ENCODE assay signal across 8 mouse cellular contexts in the genomic region with DNA sequence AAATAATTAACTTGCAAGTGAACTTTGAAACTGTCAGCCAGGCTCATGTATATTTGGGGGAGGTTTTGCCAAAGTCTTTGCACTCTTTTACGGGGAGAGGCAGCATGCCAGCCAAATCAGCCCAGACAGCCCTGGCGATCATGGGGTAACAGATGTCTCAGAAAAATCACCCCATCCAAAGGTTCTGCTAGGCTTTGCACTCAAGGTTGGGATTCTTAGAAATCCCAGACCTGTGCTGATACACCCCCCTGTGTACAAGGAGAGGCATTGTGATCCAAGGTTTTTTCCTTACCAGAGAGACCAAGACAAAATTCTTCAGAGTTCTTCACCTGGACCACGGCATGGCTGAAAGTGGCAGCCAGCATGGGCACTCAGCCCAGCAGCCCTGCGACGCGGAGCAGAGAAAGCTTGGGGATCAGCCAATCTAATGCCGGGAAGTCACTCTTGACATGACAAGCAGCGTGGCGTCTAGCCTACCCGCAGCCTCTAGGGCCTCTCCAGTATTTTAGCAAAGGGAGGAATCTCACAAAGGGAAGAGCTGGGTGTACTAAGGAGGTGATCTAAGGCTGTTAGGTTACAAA. TPM values are rescaled to one million over a fixed set of nuclear protein-coding genes. Genes with fewer than 3 reads are reported as not detected.
DNase-seq lines count a peak whose midpoint lies in the region; ATAC-seq lines count a peak whose summit lies in the region.

No protein-coding gene starts in this region.

- peak overlapping the region; percentile 34 for H3K4me2 ChIP-seq in heart, embryonic 14.5 days (ENCODE audit: low read length)
- H3K4me2 ChIP-seq in hindbrain, embryonic 16.5 days (ENCODE audit: low read length) = peak overlapping the region; percentile 21

- no peak overlapping the region for H3K27ac ChIP-seq in heart, embryonic 14.5 days (replicated peaks in 1 of 2; ENCODE audit: control insufficient read depth in 1 of 2, insufficient read depth in 1 of 2, low read depth in 2 of 2, low read length in 2 of 2)
- peak overlapping the region; percentile 54; the same call in 1 of the 2 replicates for H3K27ac ChIP-seq in hindbrain, embryonic 16.5 days (ENCODE audit: low read depth, low read length)

- peak; percentile 47; the same call in 1 of the 2 replicates for ATAC-seq in heart, embryonic 14.5 days (ENCODE audit: insufficient number of reproducible peaks, insufficient read depth, low FRiP score, low read depth)
- ATAC-seq in hindbrain, embryonic 16.5 days = peak; percentile 51; the same call in 1 of the 2 replicates
- no peak for ATAC-seq in erythroblast, adult 5-6 weeks (replicated peaks; ENCODE audit: low FRiP score, poor library complexity, severe bottlenecking)
- no peak for ATAC-seq in CD4-positive, CD25-positive, alpha-beta regulatory T cell, adult 4 months

- peaks cover 3 to 13% of the 10 kb centered on the region in 2 experiments; a peak in 3 of 4 replicates for H3K4me1 ChIP-seq in heart, embryonic 14.5 days (ENCODE audit: control insufficient read depth in 2 of 2, insufficient read depth in 2 of 2, low read length in 2 of 2)
- H3K4me1 ChIP-seq in hindbrain, embryonic 16.5 days (ENCODE audit: control insufficient read depth, insufficient read depth, low read depth, low read length) = peaks cover 12% of the 10 kb centered on the region

- 27% methylated on average over 10 of the region's 10 CpGs for WGBS in heart, embryonic 14.5 days
- 35% methylated on average over 10 of the region's 10 CpGs for WGBS in hindbrain, embryonic 16.5 days

- H3K9me3 ChIP-seq in heart, embryonic 14.5 days (ENCODE audit: control insufficient read depth, low read length) = no peaks in the 10 kb centered on the region
- H3K9me3 ChIP-seq in hindbrain, embryonic 16.5 days (ENCODE audit: control insufficient read depth, low read length) = no peaks in the 10 kb centered on the region

- DNase-seq in heart, adult 11 months = no peak
- peak; percentile 4 for DNase-seq in 3T3-L1 (ENCODE audit: low read depth, low spot score)
- peak; percentile 56 for DNase-seq in cerebellum, adult 11-12 months
- no peak for DNase-seq in gastrocnemius, postnatal 14 days

- intact Hi-C loops in gastrocnemius, postnatal 14 days (cut with DNase I; ENCODE audit: low total_unique reads) = no loop called here

- H3K27me3 ChIP-seq in heart, embryonic 14.5 days (ENCODE audit: control insufficient read depth, insufficient read depth, low read length) = no peaks in the 10 kb centered on the region
- H3K27me3 ChIP-seq in hindbrain, embryonic 16.5 days (replicated peaks; ENCODE audit: control insufficient read depth, insufficient read depth, low read length) = no peaks in the 10 kb centered on the region

- no peaks in the 10 kb centered on the region for H3K36me3 ChIP-seq in heart, embryonic 14.5 days (ENCODE audit: control insufficient read depth, insufficient read depth, low read length)
- no peaks in the 10 kb centered on the region for H3K36me3 ChIP-seq in hindbrain, embryonic 16.5 days (ENCODE audit: control insufficient read depth, insufficient read depth, low read length)

- H3K9ac ChIP-seq in heart, embryonic 14.5 days (ENCODE audit: low read length) = 0 out of 2 replicates have a peak overlapping the region, but pooled peaks have one; percentile 0
- no peak overlapping the region; the same call in 1 of the 2 replicates for H3K9ac ChIP-seq in hindbrain, embryonic 16.5 days (ENCODE audit: low read depth, low read length)

- H3K4me3 ChIP-seq in heart, embryonic 14.5 days (ENCODE audit: control insufficient read depth in 1 of 2, insufficient read depth in 1 of 2, low read depth in 1 of 2, low read length in 2 of 2) = no peak overlapping the region
- no peak overlapping the region for H3K4me3 ChIP-seq in hindbrain, embryonic 16.5 days (ENCODE audit: low read length)

RNA-seq across cellular contexts. Expression of a gene that starts 7.5 kb away (rescaled TPM):
- 25.5 and 28.1 TPM in 2 replicates for polyA plus RNA-seq in heart, embryonic 14.5 days (2014; fragmentation: Nextera tagmentation; extraction: Ambion mirVana)
- polyA plus RNA-seq in hindbrain, embryonic 16.5 days (2015; fragmentation: Nextera tagmentation; extraction: Ambion mirVana) = 79.0 and 82.0 TPM in 2 replicates
- total RNA-seq in erythroblast, adult 5-6 weeks (2015; ENCODE audit: low replicate concordance) = 0.84 and 0.96 TPM in 2 replicates
- total RNA-seq in erythroblast, adult 5-6 weeks (2017; ENCODE audit: low replicate concordance) = 1.4 and 2.8 TPM in 2 replicates
- polyA plus RNA-seq in CD4-positive, CD25-positive, alpha-beta regulatory T cell, adult 4 months (2017; shearing (Covaris generic)) = 1 to 10 TPM; 3.7 to 4.4 TPM
- 10 to 100 TPM in 1 of 2 experiments, 1 to 10 TPM in 1; 6.6 to 10.6 TPM for total RNA-seq in gastrocnemius, postnatal 14 days (2021)

Comparison
In these comparisons a context has a peak if more than half of its experiments do, and no peak if none do; other contexts are left out.
1. ATAC-seq: peak in heart, embryonic 14.5 days (single experiment) and hindbrain, embryonic 16.5 days (single experiment); none in erythroblast, adult 5-6 weeks (single experiment) and CD4-positive, CD25-positive, alpha-beta regulatory T cell, adult 4 months (single experiment).
2. DNase-seq: peak in 3T3-L1 (single experiment) and cerebellum, adult 11-12 months (single experiment); none in heart, adult 11 months (single experiment) and gastrocnemius, postnatal 14 days (single experiment).